Mouse (Mus musculus) lung, postnatal 10 days (tissue): ENCODE results near the gene Pcx.
A peak's percentile ranks its signal among the peaks of the same experiment; 100 is the strongest.
"Not testable (repeated sequence)": the region's sequence is repeated elsewhere in the genome, so short reads cannot be mapped to it uniquely, and the experiment has no call there.

Experiments
- DNase-seq: peaks from one replicate; pipeline ENCODE4 v3.0.0; 2021

The Pcx gene

GRCm38 (mm10) chr19:4555086-4555485 is 44.8 kb downstream of the Pcx start:
- DNase-seq = no peak

DNA sequence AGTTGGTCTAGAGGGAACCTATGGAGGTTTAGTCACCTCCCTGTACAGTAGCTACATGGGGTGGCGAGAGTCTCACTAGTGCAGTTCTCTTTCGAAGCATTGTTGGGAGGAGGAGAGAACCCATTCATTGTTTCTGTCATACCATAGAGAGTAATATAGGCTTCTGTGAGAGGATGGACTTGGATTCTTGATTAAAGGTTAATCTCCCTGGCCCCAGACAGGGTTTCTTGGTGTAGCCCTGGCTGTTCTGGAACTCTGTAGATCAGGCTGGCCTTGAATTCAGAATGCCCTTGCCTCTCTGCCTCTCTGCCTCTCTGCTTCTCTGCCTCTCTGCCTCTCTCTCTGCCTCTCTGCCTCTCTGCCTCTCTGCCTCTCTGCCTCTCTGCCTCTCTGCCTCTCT is 46.5 kb downstream of the Pcx start:
- no peak for DNase-seq

DNA sequence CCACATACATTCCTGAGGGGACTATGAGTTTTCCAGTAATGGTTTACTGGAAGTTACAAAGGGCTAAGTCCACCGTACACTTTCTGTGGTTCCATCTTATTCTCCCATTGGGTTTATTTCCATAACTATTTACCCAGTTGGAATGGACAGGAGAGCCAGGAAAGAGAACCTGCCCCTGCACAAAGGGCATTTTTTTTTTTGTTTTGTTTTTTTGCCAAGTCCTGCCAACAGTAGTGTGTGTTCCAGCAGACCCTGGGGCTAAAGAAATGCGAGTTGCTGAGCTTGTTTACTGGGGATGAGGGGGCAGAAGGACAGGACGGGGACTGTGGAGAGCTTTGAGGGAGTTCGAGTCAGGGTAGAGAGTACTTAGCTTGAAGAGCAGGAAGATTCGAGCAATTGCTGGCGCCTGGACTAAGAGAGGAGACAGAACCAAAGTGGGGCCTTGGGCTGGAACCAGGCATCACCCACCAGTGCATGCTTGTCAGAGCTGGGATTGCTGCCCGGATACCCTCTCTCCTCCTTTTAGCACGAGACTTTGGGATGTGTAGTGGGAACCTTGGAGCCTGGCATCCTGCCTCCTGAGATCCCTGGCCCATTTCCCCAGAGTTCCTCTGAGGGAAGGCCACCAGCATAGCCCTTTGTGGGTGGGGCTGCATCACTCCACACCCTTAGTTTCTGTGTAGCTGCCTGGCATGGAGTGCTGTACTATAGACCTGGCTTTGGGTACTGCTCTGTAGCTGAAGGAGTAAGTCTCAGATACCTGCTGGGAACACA is 47.7 kb downstream of the Pcx start:
- peak; percentile 10 for DNase-seq

- DNase-seq = no peak
Observed at GRCm38 (mm10) chr19:4558570-4558955, 48.3 kb downstream of the Pcx start.

DNA sequence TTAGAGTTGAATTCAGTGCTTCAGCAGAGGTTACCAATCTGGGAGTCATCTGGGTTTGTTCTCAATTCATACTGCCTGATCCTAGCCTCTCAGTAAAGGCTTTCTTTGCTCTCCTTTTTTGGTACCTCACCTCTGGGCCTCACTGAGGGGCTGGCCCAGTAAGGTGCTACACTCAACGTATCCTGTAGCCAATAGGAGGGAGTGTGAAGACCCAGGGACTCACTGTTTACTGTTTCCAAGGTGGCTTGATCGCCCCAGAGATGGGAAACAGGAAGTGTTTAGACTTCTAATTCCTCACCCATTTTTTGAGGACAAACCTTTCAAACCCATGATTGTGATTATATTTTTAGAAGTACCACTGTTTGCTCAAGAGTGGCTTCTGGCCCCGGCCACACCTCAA is 48.7 kb downstream of the Pcx start:
- DNase-seq = no peak

DNA sequence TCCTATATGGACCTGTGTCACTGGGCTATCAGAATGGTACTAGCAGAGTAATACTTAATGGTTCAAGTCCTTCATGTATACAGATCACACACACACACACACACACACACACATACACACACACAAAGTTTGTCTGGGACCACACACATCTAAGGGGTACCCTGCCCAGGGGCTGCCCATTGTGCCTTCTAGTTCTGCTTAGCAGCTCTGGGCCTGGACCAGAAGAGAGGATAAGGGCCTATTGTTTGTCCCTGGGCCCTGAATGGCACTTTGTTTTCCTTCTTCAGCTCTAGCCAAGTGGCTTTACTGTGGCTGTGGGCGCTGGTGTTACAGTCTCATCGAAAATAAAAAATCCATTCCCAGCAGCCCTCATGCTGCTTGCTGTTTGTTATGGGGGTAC is 49.3 kb downstream of the Pcx start:
- DNase-seq = no peak

DNA sequence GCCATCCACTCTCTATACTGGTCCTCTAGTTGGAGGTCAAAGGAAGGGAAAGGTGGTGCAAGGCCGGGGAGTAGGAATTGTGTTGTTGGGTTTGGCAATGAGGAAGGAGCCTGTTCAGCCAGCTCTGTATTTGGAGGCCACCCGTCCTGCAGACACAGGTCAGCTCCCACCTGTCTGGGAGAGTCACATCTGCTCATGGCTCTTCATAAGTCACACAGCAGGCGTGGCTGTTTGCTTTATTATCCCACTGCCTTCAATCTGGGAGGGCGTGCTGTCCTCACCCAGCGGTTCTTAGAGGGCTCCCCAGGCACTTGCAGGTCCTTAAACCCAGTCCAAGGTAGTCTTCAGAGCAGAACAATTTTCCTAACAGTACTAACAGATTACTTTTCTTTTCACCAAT is 49.9 kb downstream of the Pcx start:
- no peak for DNase-seq

DNA sequence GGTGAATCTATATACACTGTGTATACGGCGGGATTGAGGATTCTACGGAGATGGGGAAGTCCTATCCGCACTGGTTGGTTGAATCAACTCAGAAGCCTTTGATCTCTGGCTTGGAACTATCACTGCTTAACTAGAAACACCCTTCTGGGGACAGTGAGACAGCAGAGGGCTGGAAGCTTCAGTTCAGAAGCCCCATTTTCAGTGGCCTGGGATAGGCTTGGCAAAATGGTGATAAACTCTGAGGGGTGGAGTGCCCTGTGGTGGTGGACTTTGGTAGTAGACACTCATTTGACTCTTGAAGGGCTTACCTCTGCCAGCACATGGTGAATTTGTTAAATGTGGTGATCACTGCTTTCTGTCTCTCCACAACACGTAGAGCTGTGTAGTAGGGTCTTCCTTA is 55.4 kb downstream of the Pcx start:
- DNase-seq = no peak

- no peak for DNase-seq
Observed at GRCm38 (mm10) chr19:4566880-4567279, 56.6 kb downstream of the Pcx start.

- DNase-seq = no peak
Observed at GRCm38 (mm10) chr19:4567665-4568064, 57.4 kb downstream of the Pcx start.

DNA sequence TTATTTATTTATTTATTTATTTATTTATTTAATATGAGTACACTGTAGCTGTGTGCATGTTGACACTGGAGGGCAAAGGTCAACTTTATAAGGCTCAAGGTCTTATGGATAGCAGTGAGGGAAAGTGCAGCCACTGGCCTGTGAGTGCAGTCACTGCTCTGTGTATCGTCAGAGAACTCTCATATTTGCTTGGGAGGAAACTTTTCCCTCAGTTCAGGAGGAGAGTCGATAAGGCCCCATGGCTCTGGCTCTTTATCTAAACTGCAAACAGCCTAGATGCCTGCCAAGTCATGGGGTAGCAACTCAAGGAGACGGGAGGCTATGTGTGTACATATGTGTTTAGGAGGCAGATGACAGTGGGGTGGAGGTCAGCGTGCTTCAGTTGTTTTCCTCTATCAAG is 58.6 kb downstream of the Pcx start:
- no peak for DNase-seq

DNA sequence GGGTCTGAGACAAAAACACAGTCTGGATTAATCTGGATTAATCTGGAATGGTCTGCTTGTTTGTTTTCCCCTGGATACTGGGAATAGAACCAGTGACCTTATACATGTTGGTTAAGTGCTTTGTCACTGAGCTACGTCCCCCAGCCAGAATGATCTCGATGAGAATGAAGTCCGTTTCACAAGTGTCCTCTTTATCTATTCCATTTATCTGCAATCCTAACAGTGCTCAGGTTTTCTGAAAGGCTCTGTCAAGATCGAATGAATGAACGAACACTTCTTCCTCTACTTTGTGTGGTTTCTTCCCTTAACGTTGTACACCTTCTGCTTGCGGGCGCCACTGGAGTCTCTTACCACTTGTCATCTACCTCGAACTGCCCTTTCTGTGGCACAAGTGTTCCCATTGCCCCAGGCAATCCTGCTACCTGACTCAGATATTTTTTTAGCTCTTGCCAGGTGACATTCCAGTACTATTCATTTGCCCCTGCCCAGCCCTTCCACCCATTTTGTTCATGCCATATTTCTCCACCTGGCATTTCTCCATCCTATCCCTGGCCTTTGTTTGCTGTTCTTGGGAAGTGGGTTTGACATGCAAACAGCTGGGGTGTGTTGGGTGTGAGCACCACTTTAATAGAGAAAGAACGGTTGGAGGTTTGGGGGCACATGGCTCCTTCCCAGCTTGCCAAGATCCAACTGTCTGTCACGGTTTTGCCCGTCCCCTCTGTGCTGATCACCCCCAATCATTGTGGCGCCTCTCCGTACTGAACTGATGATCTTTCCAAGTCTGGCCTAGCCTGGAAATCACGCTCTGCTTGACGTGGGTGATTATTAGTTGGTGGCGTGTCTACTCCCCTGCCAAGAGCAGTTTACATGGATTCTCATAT is 59.3 kb downstream of the Pcx start:
- peak; percentile 21 for DNase-seq

DNA sequence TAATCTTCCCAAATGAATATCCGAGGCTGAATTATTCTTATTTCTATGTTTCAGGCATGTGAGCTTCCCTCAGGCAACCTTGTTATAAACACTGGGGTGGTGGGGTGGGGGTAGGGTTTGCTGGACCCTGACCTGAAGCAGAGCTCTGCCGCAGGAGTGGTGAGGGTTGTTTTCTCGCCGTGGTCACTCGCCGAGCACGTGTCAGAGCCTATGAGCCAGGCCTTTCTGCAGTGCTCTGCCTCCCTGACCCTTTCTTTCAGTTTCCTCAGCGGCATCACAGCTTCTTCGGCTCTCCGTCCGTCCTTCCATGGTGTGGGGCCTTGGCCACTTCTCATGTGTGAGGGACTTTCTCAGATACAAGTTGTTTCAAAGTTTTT is 60.0 kb downstream of the Pcx start:
- DNase-seq = no peak

DNA sequence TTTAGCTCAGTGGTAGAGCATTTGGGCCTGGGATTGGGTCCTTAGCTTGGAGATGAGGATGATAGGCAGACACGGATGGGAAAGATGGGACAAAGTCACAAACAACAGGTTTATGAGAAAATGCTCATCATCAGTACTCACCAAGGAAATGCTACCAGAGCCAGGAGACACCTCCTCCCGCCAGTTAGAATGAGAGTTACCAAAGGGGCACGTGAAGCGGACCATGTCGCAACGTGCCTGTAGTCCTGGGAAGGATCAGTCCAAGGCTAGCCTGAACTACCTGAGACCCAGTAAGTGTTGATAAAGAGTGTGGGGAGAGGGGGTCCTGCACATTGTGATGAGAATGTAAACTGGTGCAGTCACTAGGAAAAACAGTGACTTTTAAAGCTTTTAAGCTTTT is 60.5 kb downstream of the Pcx start:
- no peak for DNase-seq

GRCm38 (mm10) chr19:4571658-4572057 is 61.4 kb downstream of the Pcx start:
- DNase-seq = no peak

DNA sequence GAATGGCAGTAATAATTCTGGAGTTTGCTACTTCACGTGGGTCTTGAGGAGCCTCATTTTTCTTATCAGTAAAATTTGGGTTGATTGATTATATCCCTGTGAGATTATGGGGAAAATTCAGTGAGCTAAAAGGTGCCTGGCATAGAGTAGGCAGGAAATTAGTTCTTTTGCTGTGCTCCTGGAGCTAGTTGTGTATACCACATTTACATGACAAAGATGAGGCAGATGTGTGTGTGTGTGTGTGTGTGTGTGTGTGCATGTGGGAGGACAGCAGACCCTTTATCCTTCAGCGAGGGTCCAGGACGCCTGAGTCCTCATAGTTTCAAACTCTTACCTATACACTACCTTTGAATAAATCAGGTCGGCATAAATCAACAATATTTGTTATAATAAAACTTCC is 61.8 kb downstream of the Pcx start:
- no peak for DNase-seq

DNA sequence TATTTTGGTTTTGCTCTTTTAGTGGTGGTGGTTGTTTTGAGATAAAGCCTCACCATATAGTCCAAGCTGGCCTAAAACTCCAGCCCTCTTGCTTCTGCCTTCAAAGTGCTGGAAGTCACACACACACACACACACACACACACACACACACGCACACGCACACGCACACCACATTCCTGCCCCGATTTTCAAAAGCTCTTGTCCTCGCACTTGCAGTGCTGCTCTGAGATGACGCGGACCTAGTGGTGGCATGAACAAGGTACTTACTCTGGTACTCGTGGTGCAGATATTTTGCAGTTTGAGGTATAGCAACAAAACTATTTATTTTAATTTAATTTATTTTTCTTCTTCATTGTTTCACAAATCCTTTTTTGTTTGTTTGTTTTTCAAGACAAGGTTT is 62.2 kb downstream of the Pcx start:
- DNase-seq = peak; percentile 11

- no peak for DNase-seq
Observed at GRCm38 (mm10) chr19:4573241-4573640, 63.0 kb downstream of the Pcx start.

GRCm38 (mm10) chr19:4578799-4579198 is 68.5 kb downstream of the Pcx start:
- DNase-seq = peak; percentile 65

- DNase-seq = no peak
Observed at GRCm38 (mm10) chr19:4579296-4579695, 69.0 kb downstream of the Pcx start.

DNA sequence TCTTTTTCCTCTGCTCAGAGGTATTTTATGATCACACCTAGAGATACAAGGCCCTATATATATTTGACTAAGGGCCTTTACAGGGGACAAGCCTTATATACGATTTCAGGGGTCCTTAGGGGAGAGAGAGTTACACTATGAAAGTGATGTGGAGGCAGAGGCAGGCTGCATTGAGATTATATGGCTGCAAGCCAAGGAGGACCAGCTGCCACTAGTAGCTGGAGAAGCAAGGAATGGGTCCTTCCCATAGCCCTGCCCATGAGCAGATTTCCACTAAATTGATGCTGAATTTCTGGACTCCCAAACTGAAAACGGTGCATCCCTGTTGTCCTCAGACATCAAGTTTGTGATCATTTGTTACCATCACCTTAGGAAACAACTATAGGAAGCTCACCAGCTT is 73.6 kb downstream of the Pcx start:
- no peak for DNase-seq

- DNase-seq = not testable (repeated sequence)
Observed at GRCm38 (mm10) chr19:4586783-4587182, 76.5 kb downstream of the Pcx start.

DNA sequence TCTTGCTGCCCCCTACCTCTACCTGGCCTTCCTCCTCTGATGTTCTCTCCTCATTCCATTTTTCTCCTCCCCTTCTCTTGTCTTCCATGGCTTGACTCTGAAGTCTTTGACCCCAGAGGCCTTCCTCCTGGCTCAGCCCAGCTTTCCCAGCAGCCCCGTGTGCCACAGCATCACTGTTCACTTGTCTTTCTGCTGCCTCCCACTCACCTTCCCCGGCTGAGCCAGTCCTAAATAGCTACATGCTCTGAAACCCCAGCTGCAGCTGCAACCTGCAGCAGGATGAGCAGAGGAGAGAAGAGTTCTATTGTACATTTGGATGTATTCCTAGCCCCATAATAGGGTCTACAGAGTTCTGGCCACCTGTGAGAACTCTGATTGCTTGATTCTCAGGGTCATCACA is 77.2 kb downstream of the Pcx start:
- no peak for DNase-seq

- no peak for DNase-seq
Observed at GRCm38 (mm10) chr19:4588430-4588829, 78.2 kb downstream of the Pcx start.
